Mouse (Mus musculus) midbrain, embryonic 11.5 days (tissue): Measurements from ENCODE around the gene Gatm. TPM values are rescaled to one million over a fixed set of nuclear protein-coding genes. Genes with fewer than 3 reads are reported as not detected.

ENCODE experiments used
- ATAC-seq: fragments of 200-750 bp; cut with Nextera tagmentation; 2 replicates; pipeline ENCODE4 v1.8.0; 2017; ENCODE audit warnings: moderate TSS enrichment, moderate library complexity; ENCODE audit not compliant: low FRiP score
- DNase-seq: peaks from one replicate; pipeline ENCODE4 v3.0.0; 2015; ENCODE audit warnings: low spot score; ENCODE audit errors: missing footprints
- H3K27ac ChIP-seq: fragments of 300-500 bp; sonication (generic); 2 replicates; pipeline ENCODE4 v1.5.1; 2014; ENCODE audit warnings: low read depth, low read length
- H3K27me3 ChIP-seq: fragments of 300-500 bp; sonication (generic); 2 replicates; pipeline ENCODE4 v1.6.1; 2014; ENCODE audit warnings: mild to moderate bottlenecking, low read length, moderate library complexity, mixed read lengths; ENCODE audit not compliant: control insufficient read depth, insufficient read depth
- H3K36me3 ChIP-seq: fragments of 300-500 bp; sonication (generic); 2 replicates; pipeline ENCODE4 v1.6.1; 2014; ENCODE audit warnings: mild to moderate bottlenecking, low read length, moderate library complexity, mixed read lengths; ENCODE audit not compliant: control insufficient read depth, insufficient read depth
- H3K4me1 ChIP-seq: fragments of 300-500 bp; sonication (generic); 2 replicates; pipeline ENCODE4 v1.6.1; 2014; ENCODE audit warnings: low read length; ENCODE audit not compliant: control insufficient read depth, insufficient read depth
- H3K4me2 ChIP-seq: fragments of 300-500 bp; sonication (generic); 2 replicates; pipeline ENCODE4 v1.6.1; 2014; ENCODE audit warnings: mild to moderate bottlenecking, moderate library complexity
- H3K4me3 ChIP-seq: fragments of 300-500 bp; sonication (generic); 2 replicates; pipeline ENCODE4 v1.5.1; 2014; ENCODE audit warnings: low read depth, low read length
- H3K9ac ChIP-seq: fragments of 300-500 bp; sonication (generic); 2 replicates; pipeline ENCODE4 v1.6.1; 2014; ENCODE audit warnings: low read length
- H3K9me3 ChIP-seq: fragments of 300-500 bp; sonication (generic); 2 replicates; pipeline ENCODE4 v1.6.1; 2016; ENCODE audit warnings: low read length; ENCODE audit not compliant: control insufficient read depth
- WGBS: fragments of 180-500 bp; shearing (Covaris S2); extraction: QIAGEN DNeasy Blood & Tissue Kit; methylation state at CpG from one replicate; pipeline ENCODE4 v1.1.7; 2014; 5-methylcytosine and 5-hydroxymethylcytosine counted together
- polyA plus RNA-seq: library from polyadenylated mRNA; unstranded; fragments of >200 nt; fragmentation: Nextera tagmentation; extraction: Ambion mirVana; gene quantifications from 2 replicates; pipeline ENCODE4 v1.2.1, GENCODE M21; 2014

Gene Gatm
- polyA plus RNA-seq, 1 experiment from 2014 or later = 25.4 TPM

DNA sequence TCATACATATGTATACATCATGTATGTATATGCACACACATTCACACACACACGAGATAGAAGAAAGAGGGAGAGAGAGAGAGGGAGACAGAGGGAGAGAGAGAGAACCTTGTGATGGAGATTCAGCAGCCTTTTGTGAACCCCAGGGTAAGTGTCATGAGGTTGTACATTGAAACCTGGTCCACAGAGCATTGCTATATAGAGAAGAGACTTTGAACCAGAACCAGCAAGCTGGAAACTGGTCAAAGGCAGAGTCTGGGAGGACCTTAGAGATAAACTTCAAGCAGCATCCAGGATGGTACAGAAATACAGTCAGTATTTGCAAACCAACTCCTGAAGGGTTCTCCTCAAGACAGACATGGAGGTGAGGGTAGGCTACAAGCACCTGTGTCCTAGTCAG is 20.8 kb downstream of the Gatm start:
- H3K4me3 ChIP-seq = no peak overlapping the region
- no peaks in the 10 kb centered on the region for H3K9me3 ChIP-seq
- no peak overlapping the region for H3K27ac ChIP-seq
- DNase-seq = no peak
- H3K36me3 ChIP-seq = no peaks in the 10 kb centered on the region
- 63% methylated on average over 1 of the region's 1 CpGs for WGBS
- no peak overlapping the region for H3K9ac ChIP-seq
- H3K4me2 ChIP-seq = no peak overlapping the region
- ATAC-seq = no peak
- H3K4me1 ChIP-seq = no peaks in the 10 kb centered on the region
- no peaks in the 10 kb centered on the region for H3K27me3 ChIP-seq

DNA sequence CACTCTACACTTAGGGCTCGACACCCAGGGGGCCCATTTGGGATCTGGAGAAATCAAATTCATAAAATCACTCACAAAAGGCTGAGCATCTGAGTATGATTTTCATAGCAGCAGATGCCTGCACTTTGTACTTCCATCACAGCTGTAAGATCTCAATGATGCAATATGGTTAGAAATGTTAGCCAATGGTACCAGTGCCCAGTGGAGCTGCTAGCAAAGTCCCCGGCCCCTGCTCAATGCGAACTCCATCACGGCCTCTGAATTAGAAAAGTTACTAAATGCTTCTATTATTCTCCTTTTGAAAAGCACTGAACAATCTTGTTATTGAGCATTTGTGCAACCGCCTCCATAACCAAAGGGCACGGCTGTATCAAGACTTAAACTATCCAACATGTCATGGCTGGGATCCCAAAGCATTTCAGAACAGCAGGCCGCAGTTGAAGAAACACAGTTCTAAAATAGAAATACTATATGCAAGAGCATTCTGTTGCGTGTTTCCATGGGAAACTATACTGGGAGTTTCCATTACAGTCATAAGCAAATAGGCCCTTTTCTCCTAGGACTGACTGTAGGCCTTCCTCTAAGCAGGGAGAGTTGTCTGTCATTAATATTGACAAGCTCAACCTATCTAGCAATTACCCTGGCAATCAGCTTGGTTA is 23.1 kb downstream of the Gatm start:
- H3K27me3 ChIP-seq = no peaks in the 10 kb centered on the region
- no peaks in the 10 kb centered on the region for H3K4me1 ChIP-seq
- WGBS = 85% methylated on average over 8 of the region's 8 CpGs
- DNase-seq (no peak), ATAC-seq (no peak)
- no peak overlapping the region for H3K4me2 ChIP-seq
- no peak overlapping the region for H3K27ac ChIP-seq
- H3K4me3 ChIP-seq = no peak overlapping the region
- H3K36me3 ChIP-seq = no peaks in the 10 kb centered on the region
- no peak overlapping the region for H3K9ac ChIP-seq
- no peaks in the 10 kb centered on the region for H3K9me3 ChIP-seq

DNA sequence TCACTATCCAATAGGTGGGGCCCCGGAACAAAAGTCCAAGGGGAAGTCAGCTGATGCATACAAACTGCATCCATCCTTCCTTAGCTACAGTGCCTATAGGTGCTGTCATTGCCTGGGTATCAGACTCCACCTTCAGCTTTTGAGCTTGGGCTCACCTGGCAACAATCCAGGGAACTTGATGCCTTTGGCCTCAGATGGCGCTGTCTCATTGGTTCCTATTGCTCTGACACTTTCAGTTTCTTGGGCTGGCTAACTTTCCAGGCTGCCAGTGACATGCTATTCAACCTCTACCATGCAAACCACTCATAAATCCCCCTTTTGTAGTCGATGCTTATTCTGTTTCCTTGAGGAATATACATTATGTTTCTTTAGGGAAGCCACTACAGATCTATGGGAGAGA is 24.8 kb downstream of the Gatm start:
- H3K9ac ChIP-seq = no peak overlapping the region
- ATAC-seq = no peak

DNA sequence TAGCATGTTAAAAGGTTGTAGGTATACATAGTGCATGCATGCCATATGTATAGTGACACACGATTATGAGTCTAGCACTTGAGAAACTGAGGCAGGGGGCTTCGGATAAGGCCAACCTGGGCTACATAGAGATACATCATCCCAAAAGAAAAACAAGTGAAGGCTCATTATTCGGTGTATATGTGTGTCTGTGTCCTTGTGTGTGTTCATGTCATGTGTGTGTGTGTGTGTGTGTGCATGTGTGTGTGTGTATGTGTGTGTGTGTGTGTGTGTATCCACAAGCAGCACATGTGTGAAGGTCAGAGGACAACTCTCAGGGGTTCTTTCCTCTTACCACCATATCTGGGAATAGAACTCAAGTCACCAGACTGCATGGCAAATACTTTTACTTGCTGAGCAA is 28.8 kb downstream of the Gatm start:
- no peak overlapping the region for H3K9ac ChIP-seq
- DNase-seq (no peak), ATAC-seq (no peak)
- no peak overlapping the region for H3K27ac ChIP-seq
- no peaks in the 10 kb centered on the region for H3K9me3 ChIP-seq
- H3K4me1 ChIP-seq = no peaks in the 10 kb centered on the region
- H3K36me3 ChIP-seq = no peaks in the 10 kb centered on the region
- H3K4me2 ChIP-seq = no peak overlapping the region
- 92% methylated on average over 3 of the region's 3 CpGs for WGBS
- H3K4me3 ChIP-seq = no peak overlapping the region
- no peaks in the 10 kb centered on the region for H3K27me3 ChIP-seq

More for the DNA sequence above, 24.8 kb downstream of the Gatm start:
- no peaks in the 10 kb centered on the region for H3K4me1 ChIP-seq
- H3K9me3 ChIP-seq = no peaks in the 10 kb centered on the region
- DNase-seq = no peak
- H3K27me3 ChIP-seq = no peaks in the 10 kb centered on the region
- no peak overlapping the region for H3K27ac ChIP-seq
- 68% methylated on average over 3 of the region's 3 CpGs for WGBS
- no peaks in the 10 kb centered on the region for H3K36me3 ChIP-seq
- no peak overlapping the region for H3K4me2 ChIP-seq
- H3K4me3 ChIP-seq = no peak overlapping the region

DNA sequence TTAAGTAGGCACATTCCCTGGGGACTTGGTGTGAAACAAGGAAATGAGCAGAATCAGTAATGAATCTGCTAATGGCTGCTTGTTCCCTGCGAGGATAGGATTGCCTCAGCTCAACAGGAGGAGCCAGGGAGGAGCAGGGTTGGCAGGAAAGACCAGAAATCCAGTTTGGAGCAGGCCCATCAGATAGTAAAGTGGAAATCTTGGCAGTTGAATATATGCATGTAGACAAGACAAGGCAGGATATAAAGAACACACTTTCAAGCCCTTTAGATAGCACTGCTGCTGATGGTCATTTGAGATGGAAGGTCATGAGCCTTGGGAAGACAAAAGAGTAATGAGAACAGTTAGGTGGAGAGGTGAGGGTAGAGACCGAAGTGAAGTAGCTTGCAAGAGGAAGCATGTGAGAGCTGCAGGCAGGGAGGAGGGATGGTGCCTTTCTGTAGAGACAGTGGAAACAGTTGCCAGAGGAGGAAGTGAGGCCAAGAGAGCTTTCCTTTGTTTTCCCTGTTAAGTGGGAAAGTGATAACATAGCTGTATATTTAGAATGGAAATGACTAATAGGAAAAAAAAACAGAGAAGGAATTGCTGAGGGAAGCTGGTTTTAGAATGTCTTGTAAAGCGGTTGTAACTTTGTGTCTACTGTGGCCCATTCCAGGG is 29.6 kb downstream of the Gatm start:
- Histone ChIP-seq H3K36me3 (no peaks in the 10 kb centered on the region), H3K27me3 (no peaks in the 10 kb centered on the region), H3K4me3 (no peak overlapping the region), H3K27ac (no peak overlapping the region), H3K4me1 (no peaks in the 10 kb centered on the region), H3K9me3 (no peaks in the 10 kb centered on the region), H3K4me2 (no peak overlapping the region), H3K9ac (no peak overlapping the region)
- WGBS = 74% methylated on average over 3 of the region's 3 CpGs
- DNase-seq (no peak), ATAC-seq (no peak)

DNA sequence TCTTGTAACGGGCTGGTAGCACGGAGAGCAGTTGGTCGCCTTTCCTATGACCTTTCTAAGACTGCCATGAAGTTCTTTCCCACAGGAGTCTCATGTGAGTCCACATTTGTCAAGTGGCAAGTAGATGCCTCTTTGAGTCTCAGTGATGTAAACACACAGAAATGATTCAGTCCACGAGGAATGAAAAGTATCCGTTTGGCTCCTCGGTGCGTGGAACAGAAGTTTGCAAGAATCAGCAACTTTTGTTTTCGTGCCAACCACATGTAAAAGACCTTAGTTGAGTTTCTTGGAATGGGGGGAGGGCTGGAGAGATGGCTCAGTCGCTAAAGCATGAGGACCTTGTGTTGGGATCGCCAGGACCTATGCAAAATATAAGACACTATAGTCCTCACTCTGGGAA is 30.7 kb downstream of the Gatm start:
- Histone ChIP-seq H3K27me3 (no peaks in the 10 kb centered on the region), H3K4me3 (no peak overlapping the region), H3K4me1 (no peaks in the 10 kb centered on the region), H3K4me2 (no peak overlapping the region), H3K9me3 (no peaks in the 10 kb centered on the region), H3K9ac (no peak overlapping the region), H3K27ac (no peak overlapping the region), H3K36me3 (no peaks in the 10 kb centered on the region)
- 81% methylated on average over 10 of the region's 10 CpGs for WGBS
- DNase-seq = no peak
- no peak for ATAC-seq

DNA sequence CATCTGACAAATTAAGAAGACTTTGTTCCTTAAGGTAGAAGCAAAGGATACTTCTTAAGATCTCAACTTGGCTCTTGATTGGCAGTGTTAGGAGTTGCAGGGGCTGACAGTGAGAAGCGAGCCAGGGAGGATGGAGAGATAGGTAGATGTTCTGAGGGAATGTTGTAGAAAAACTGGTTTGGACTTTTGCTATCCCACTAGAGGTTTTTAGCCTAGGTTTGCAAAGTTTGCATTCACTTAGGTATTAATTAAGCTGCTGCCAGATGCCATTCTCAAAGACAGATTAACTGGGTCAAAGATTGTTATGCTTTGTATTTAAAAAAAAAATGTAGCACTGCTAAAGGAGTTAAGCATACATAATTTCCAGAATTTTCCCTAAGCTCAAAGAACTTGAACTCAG is 33.8 kb downstream of the Gatm start:
- H3K27ac ChIP-seq = no peak overlapping the region
- H3K9ac ChIP-seq = no peak overlapping the region
- H3K4me3 ChIP-seq = no peak overlapping the region
- H3K9me3 ChIP-seq = no peaks in the 10 kb centered on the region
- DNase-seq (no peak), ATAC-seq (no peak)
- H3K4me1 ChIP-seq = no peaks in the 10 kb centered on the region
- 79% methylated on average over 1 of the region's 1 CpGs for WGBS
- H3K36me3 ChIP-seq = no peaks in the 10 kb centered on the region
- no peak overlapping the region for H3K4me2 ChIP-seq
- no peaks in the 10 kb centered on the region for H3K27me3 ChIP-seq

DNA sequence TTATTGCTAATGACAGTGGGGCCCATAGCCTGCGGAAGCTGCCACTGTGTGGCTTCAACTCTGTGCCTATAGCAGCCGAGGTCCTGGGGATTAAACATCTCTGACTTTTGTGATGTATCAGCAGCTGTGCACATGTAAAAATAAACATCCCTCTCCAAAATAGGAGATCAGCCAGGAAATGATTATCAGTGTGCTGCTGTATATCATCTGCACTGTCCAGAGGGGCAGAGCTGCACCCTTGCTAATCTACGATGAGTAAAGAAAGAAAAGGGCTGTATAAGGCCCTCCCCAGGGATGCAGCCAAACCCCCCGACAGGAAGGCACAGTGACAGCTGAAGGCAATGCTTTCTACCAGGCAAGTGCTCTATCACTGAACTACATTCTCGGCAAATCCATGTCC is 34.8 kb downstream of the Gatm start:
- ATAC-seq (no peak), DNase-seq (no peak)
- H3K4me2 ChIP-seq = no peak overlapping the region
- H3K9ac ChIP-seq = no peak overlapping the region
- H3K27ac ChIP-seq = no peak overlapping the region
- H3K36me3 ChIP-seq = no peaks in the 10 kb centered on the region
- no peaks in the 10 kb centered on the region for H3K27me3 ChIP-seq
- no peak overlapping the region for H3K4me3 ChIP-seq
- no peaks in the 10 kb centered on the region for H3K9me3 ChIP-seq
- 69% methylated on average over 5 of the region's 5 CpGs for WGBS
- no peaks in the 10 kb centered on the region for H3K4me1 ChIP-seq

DNA sequence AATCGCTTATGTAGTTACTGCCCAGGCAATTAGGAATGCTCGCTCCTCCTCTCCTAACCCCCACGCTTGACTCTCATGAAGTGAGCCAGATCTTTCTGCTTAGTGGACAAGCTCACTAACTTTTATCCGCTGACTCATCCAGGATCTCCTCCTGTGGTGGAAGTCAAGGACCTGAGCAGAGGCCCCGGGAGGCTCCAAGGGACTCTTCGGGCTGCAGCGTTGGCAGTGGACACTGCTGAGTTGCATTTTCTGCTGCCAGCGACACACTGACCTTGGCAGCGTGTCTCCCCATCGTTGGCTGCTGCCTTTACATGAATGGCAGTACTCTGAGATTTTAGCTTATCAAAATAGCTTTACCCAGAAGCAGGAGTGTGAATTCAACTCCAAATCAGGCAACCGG is 35.6 kb downstream of the Gatm start:
- no peak overlapping the region for H3K27ac ChIP-seq
- H3K36me3 ChIP-seq = no peaks in the 10 kb centered on the region
- no peaks in the 10 kb centered on the region for H3K9me3 ChIP-seq
- no peak overlapping the region for H3K4me2 ChIP-seq
- WGBS = 76% methylated on average over 11 of the region's 11 CpGs
- no peak for DNase-seq
- ATAC-seq = no peak
- no peaks in the 10 kb centered on the region for H3K4me1 ChIP-seq
- H3K9ac ChIP-seq = no peak overlapping the region
- H3K27me3 ChIP-seq = no peaks in the 10 kb centered on the region
- H3K4me3 ChIP-seq = no peak overlapping the region
